Mouse (Mus musculus) megakaryocyte-erythroid progenitor cell, adult 5-6 weeks (primary cell): ENCODE data around the gene Gm6358. TPM values are rescaled to one million over a fixed set of nuclear protein-coding genes. Genes with fewer than 3 reads are reported as not detected.
"Not testable (repeated sequence)": the region's sequence is repeated elsewhere in the genome, so short reads cannot be mapped to it uniquely, and the experiment has no call there.

Experiments used
- ATAC-seq: replicated peaks from 2 replicates; pipeline ENCODE4 v1.8.0; 2016; ENCODE audit warnings: mild to moderate bottlenecking, inconsistent platforms; ENCODE audit not compliant: severe bottlenecking, poor library complexity, low FRiP score, low TSS enrichment
- total RNA-seq, 2 experiments: library from RNA; stranded (forward) in 1 of 2; stranded (reverse) in 1 of 2; fragments of 200-1000, 215-1000 nt in 1 of 2; fragments of >200 nt in 1 of 2; fragmentation: Nextera tagmentation in 1 of 2; gene quantifications; 2 replicates each; pipeline ENCODE4 v1.2.3; 2014 to 2017

The Gm6358 gene
- total RNA-seq (2014; fragmentation: Nextera tagmentation): not detected in 2 replicates
- total RNA-seq (2017): not detected in 2 replicates

- ATAC-seq: no peak
Observed at GRCm38 (mm10) chr16:89140551-89140950, at the start of gene Gm6358. Gene Gm6358, plus strand, starts transcription at chr16:89140851.

- ATAC-seq: no peak
Observed at GRCm38 (mm10) chr16:89150786-89151185, 10.1 kb downstream of the Gm6358 start, which contains the start of gene Gm10061. Gene Gm10061, plus strand, starts transcription at chr16:89151086.

- ATAC-seq: no peak
Observed at GRCm38 (mm10) chr16:89157652-89158051, 17.0 kb downstream of the Gm6358 start, which contains the start of gene Gm9789. Gene Gm9789, plus strand, starts transcription at chr16:89157952.

GRCm38 (mm10) chr16:89169190-89169589 is 28.5 kb downstream of the Gm6358 start, which contains the start of gene Gm7735:
Gene Gm7735, plus strand, starts transcription at chr16:89169490.
- not testable (repeated sequence) for ATAC-seq

- no peak for ATAC-seq
Observed at GRCm38 (mm10) chr16:89174435-89174834, 33.8 kb downstream of the Gm6358 start, which contains the start of gene 1110057P08Rik. Gene 1110057P08Rik, plus strand, starts transcription at chr16:89174735.

- no peak for ATAC-seq
Observed at GRCm38 (mm10) chr16:89188621-89189020, 48.0 kb downstream of the Gm6358 start.

Other genes starting within 250 kb of the Gm6358 start
- gene Krtap19-5, start 244.4 kb upstream of the Gm6358 start, total RNA-seq (2014; fragmentation: Nextera tagmentation): not detected in 2 replicates
- gene Krtap19-5, start 244.4 kb upstream of the Gm6358 start, total RNA-seq (2017): not detected in 2 replicates
- not detected in 2 replicates for gene Krtap19-9b, start 208.6 kb upstream of the Gm6358 start, total RNA-seq (2014; fragmentation: Nextera tagmentation)
- gene Krtap19-9b, start 208.6 kb upstream of the Gm6358 start, total RNA-seq (2017): not detected in 2 replicates
- gene Krtap16-3, start 178.0 kb upstream of the Gm6358 start, total RNA-seq (2014; fragmentation: Nextera tagmentation): not detected in 2 replicates
- not detected in 2 replicates for gene Krtap16-3, start 178.0 kb upstream of the Gm6358 start, total RNA-seq (2017)
- not detected in 2 replicates for gene Krtap22-2, start 130.1 kb upstream of the Gm6358 start, total RNA-seq (2014; fragmentation: Nextera tagmentation)
- gene Krtap22-2, start 130.1 kb upstream of the Gm6358 start, total RNA-seq (2017): not detected in 2 replicates
- gene Gm10229, start 125.6 kb upstream of the Gm6358 start, total RNA-seq (2014; fragmentation: Nextera tagmentation): not detected in 2 replicates
- not detected in 2 replicates for gene Gm10229, start 125.6 kb upstream of the Gm6358 start, total RNA-seq (2017)
- not detected in 2 replicates for gene Krtap6-1, start 109.2 kb upstream of the Gm6358 start, total RNA-seq (2014; fragmentation: Nextera tagmentation)
- not detected in 2 replicates for gene Krtap6-1, start 109.2 kb upstream of the Gm6358 start, total RNA-seq (2017)
- not detected in 2 replicates for gene Gm10228, start 99.4 kb upstream of the Gm6358 start, total RNA-seq (2014; fragmentation: Nextera tagmentation)
- gene Gm10228, start 99.4 kb upstream of the Gm6358 start, total RNA-seq (2017): not detected in 2 replicates
- gene Krtap6-5, start 93.0 kb upstream of the Gm6358 start, total RNA-seq (2014; fragmentation: Nextera tagmentation): not detected in 2 replicates
- gene Krtap6-5, start 93.0 kb upstream of the Gm6358 start, total RNA-seq (2017): not detected in 2 replicates
- gene 1110025L11Rik, start 76.8 kb upstream of the Gm6358 start, total RNA-seq (2014; fragmentation: Nextera tagmentation): not detected in 2 replicates
- gene 1110025L11Rik, start 76.8 kb upstream of the Gm6358 start, total RNA-seq (2017): not detected in 2 replicates
- gene Krtap6-3, start 56.8 kb upstream of the Gm6358 start, total RNA-seq (2014; fragmentation: Nextera tagmentation): not detected in 2 replicates
- not detected in 2 replicates for gene Krtap6-3, start 56.8 kb upstream of the Gm6358 start, total RNA-seq (2017)
- not detected in 2 replicates for gene Gm10061, start 10.2 kb downstream of the Gm6358 start, total RNA-seq (2014; fragmentation: Nextera tagmentation)
- not detected in 2 replicates for gene Gm10061, start 10.2 kb downstream of the Gm6358 start, total RNA-seq (2017)
- gene Gm9789, start 17.1 kb downstream of the Gm6358 start, total RNA-seq (2014; fragmentation: Nextera tagmentation): not detected in 2 replicates
- gene Gm9789, start 17.1 kb downstream of the Gm6358 start, total RNA-seq (2017): not detected in 2 replicates
- gene Gm7735, start 28.6 kb downstream of the Gm6358 start, total RNA-seq (2014; fragmentation: Nextera tagmentation): not detected in 2 replicates
- gene Gm7735, start 28.6 kb downstream of the Gm6358 start, total RNA-seq (2017): not detected in 2 replicates
- not detected in 2 replicates for gene 1110057P08Rik, start 33.9 kb downstream of the Gm6358 start, total RNA-seq (2014; fragmentation: Nextera tagmentation)
- gene 1110057P08Rik, start 33.9 kb downstream of the Gm6358 start, total RNA-seq (2017): not detected in 2 replicates
- not detected in 2 replicates for gene Krtap20-2, start 65.0 kb downstream of the Gm6358 start, total RNA-seq (2014; fragmentation: Nextera tagmentation)
- gene Krtap20-2, start 65.0 kb downstream of the Gm6358 start, total RNA-seq (2017): not detected in 2 replicates